Mouse (Mus musculus) MEL (cell line): ENCODE measurements around the gene Traf3. TPM values are rescaled to one million over a fixed set of nuclear protein-coding genes. Genes with fewer than 3 reads are reported as not detected.

Experiments
- DNase-seq: peaks from one replicate; pipeline ENCODE4 v3.0.0; 2011; ENCODE audit warnings: low read depth, low spot score
- H3K27ac ChIP-seq: 2 replicates; pipeline ENCODE4 v1.5.1; 2012; ENCODE audit warnings: low read depth, mild to moderate bottlenecking, control low read depth, low read length, moderate library complexity; ENCODE audit not compliant: control insufficient read depth
- H3K27me3 ChIP-seq, 2 experiments: fragments of 150-350 bp in 1 of 2; sonication (generic) in 1 of 2; 2 replicates each; pipeline ENCODE4 v1.6.1; 2012; ENCODE audit warnings: low read length in 2 of 2, mild to moderate bottlenecking in 2 of 2, improper control_type of control experiment in 1 of 2, moderate library complexity in 1 of 2; ENCODE audit not compliant: insufficient read depth in 2 of 2, control insufficient read depth in 1 of 2
- H3K36me3 ChIP-seq, 2 experiments: 2 replicates each; pipeline ENCODE4 v1.6.1; 2012 to 2014; ENCODE audit warnings: low read length in 2 of 2, improper control_type of control experiment in 1 of 2, inconsistent platforms in 1 of 2, mild to moderate bottlenecking in 1 of 2; ENCODE audit not compliant: insufficient read depth in 2 of 2, control insufficient read depth in 1 of 2
- H3K4me1 ChIP-seq, 2 experiments: fragments of 150-350 bp in 1 of 2; sonication (generic) in 1 of 2; 2 replicates each; pipeline ENCODE4 v1.6.1; 2012; ENCODE audit warnings: low read length in 2 of 2, improper control_type of control experiment in 1 of 2, mild to moderate bottlenecking in 1 of 2; ENCODE audit not compliant: insufficient read depth in 2 of 2, control insufficient read depth in 1 of 2
- H3K4me3 ChIP-seq, 2 experiments: fragments of 150-350 bp in 1 of 2; sonication (generic) in 1 of 2; 2 replicates each; pipeline ENCODE4 v1.5.1; 2012; ENCODE audit warnings: low read depth in 2 of 2, low read length in 2 of 2, mild to moderate bottlenecking in 2 of 2, moderate library complexity in 2 of 2, control low read depth in 1 of 2, improper control_type of control experiment in 1 of 2; ENCODE audit not compliant: control insufficient read depth in 1 of 2, insufficient read depth in 1 of 2
- H3K79me2 ChIP-seq: 2 replicates; pipeline ENCODE4 v1.6.1; 2012; ENCODE audit warnings: mild to moderate bottlenecking, low read length, moderate library complexity; ENCODE audit not compliant: control insufficient read depth, poor library complexity, insufficient read depth
- H3K9ac ChIP-seq: 2 replicates; pipeline ENCODE4 v1.6.1; 2012; ENCODE audit warnings: low read depth, mild to moderate bottlenecking, control low read depth, low read length, moderate library complexity; ENCODE audit not compliant: control insufficient read depth, poor library complexity, severe bottlenecking
- H3K9me3 ChIP-seq: fragments of 150-350 bp; sonication (generic); replicated peaks from 2 replicates; pipeline ENCODE4 v1.6.1; 2012; ENCODE audit warnings: mild to moderate bottlenecking, low read length, improper control_type of control experiment, moderate library complexity; ENCODE audit not compliant: insufficient read depth
- BHLHE40 ChIP-seq: IDR thresholded peaks from 2 replicates; pipeline ENCODE4 v1.6.1; 2012; ENCODE audit warnings: low read depth, mild to moderate bottlenecking, inconsistent platforms, low read length, improper control_type of control experiment, borderline replicate concordance
- CHD1 ChIP-seq: IDR thresholded peaks from 2 replicates; pipeline ENCODE4 v1.6.1; 2012; ENCODE audit warnings: low read depth, mild to moderate bottlenecking, inconsistent platforms, low read length, improper control_type of control experiment
- CHD2 ChIP-seq: IDR thresholded peaks from 2 replicates; pipeline ENCODE4 v1.6.1; 2011; ENCODE audit warnings: low read length, improper control_type of control experiment
- CTCF ChIP-seq, 3 experiments: IDR thresholded peaks in 2 of 3; conservative IDR thresholded peaks in 1 of 3; 2 replicates each; pipeline ENCODE4 v1.5.1; 2011 to 2012; ENCODE audit warnings: low read length in 3 of 3, low read depth in 2 of 3, mild to moderate bottlenecking in 2 of 3, improper control_type of control experiment in 1 of 3, inconsistent platforms in 1 of 3, mixed read lengths in 1 of 3, moderate library complexity in 1 of 3; ENCODE audit not compliant: control insufficient read depth in 1 of 3, insufficient read depth in 1 of 3, poor library complexity in 1 of 3, severe bottlenecking in 1 of 3
- E2F4 ChIP-seq: IDR thresholded peaks from 2 replicates; pipeline ENCODE4 v1.6.1; 2011; ENCODE audit warnings: low read depth, low read length, improper control_type of control experiment, borderline replicate concordance
- ETS1 ChIP-seq: IDR thresholded peaks from 2 replicates; pipeline ENCODE4 v1.6.1; 2012; ENCODE audit warnings: low read depth, mild to moderate bottlenecking, inconsistent platforms, low read length, improper control_type of control experiment, moderate library complexity
- GABPA ChIP-seq: IDR thresholded peaks from 2 replicates; pipeline ENCODE4 v1.6.1; 2012; ENCODE audit warnings: low read depth, mild to moderate bottlenecking, inconsistent platforms, low read length, improper control_type of control experiment, moderate library complexity
- HCFC1 ChIP-seq: IDR thresholded peaks from 2 replicates; pipeline ENCODE4 v1.6.1; 2012; ENCODE audit warnings: low read depth, mild to moderate bottlenecking, inconsistent platforms, low read length, improper control_type of control experiment, moderate library complexity
- JUND ChIP-seq: IDR thresholded peaks from 2 replicates; pipeline ENCODE4 v1.6.1; 2011; ENCODE audit warnings: low read depth, mild to moderate bottlenecking, improper control_type of control experiment, low read length
- MAX ChIP-seq: IDR thresholded peaks from 2 replicates; pipeline ENCODE4 v1.6.1; 2011; ENCODE audit warnings: low read length, improper control_type of control experiment
- MAZ ChIP-seq: IDR thresholded peaks from 2 replicates; pipeline ENCODE4 v1.6.1; 2012; ENCODE audit warnings: low read depth, mild to moderate bottlenecking, inconsistent platforms, low read length, improper control_type of control experiment
- MEF2A ChIP-seq: IDR thresholded peaks from 2 replicates; pipeline ENCODE4 v1.6.1; 2014; ENCODE audit warnings: low read depth, mild to moderate bottlenecking, inconsistent platforms, low read length, improper control_type of control experiment; ENCODE audit not compliant: poor library complexity, insufficient replicate concordance, severe bottlenecking; ENCODE audit errors: extremely low read depth
- MYB ChIP-seq: IDR thresholded peaks from 2 replicates; pipeline ENCODE4 v1.6.1; 2011; ENCODE audit warnings: mild to moderate bottlenecking, low read depth, low read length, improper control_type of control experiment
- MYC ChIP-seq: IDR thresholded peaks from 2 replicates; pipeline ENCODE4 v1.6.1; 2011; ENCODE audit warnings: low read depth, mild to moderate bottlenecking, low read length, improper control_type of control experiment, moderate library complexity
- NELFE ChIP-seq: IDR thresholded peaks from 2 replicates; pipeline ENCODE4 v1.6.1; 2011; ENCODE audit warnings: low read depth, low read length, improper control_type of control experiment
- NRF1 ChIP-seq: IDR thresholded peaks from 2 replicates; pipeline ENCODE4 v1.6.1; 2014; ENCODE audit warnings: low read depth, mild to moderate bottlenecking, inconsistent platforms, low read length, improper control_type of control experiment, moderate library complexity; ENCODE audit not compliant: poor library complexity, insufficient read depth, severe bottlenecking
- POLR2A ChIP-seq, 2 experiments: IDR thresholded peaks; 2 replicates each; pipeline ENCODE4 v1.6.1; 2011 to 2012; ENCODE audit warnings: low read length in 2 of 2, mild to moderate bottlenecking in 2 of 2, control low read depth in 1 of 2, improper control_type of control experiment in 1 of 2, low read depth in 1 of 2, moderate library complexity in 1 of 2; ENCODE audit not compliant: control insufficient read depth in 1 of 2, insufficient read depth in 1 of 2, poor library complexity in 1 of 2
- RAD21 ChIP-seq: IDR thresholded peaks from 2 replicates; pipeline ENCODE4 v1.6.1; 2011; ENCODE audit warnings: mild to moderate bottlenecking, low read depth, low read length, improper control_type of control experiment
- RCOR1 ChIP-seq: IDR thresholded peaks from 2 replicates; pipeline ENCODE4 v1.6.1; 2012; ENCODE audit warnings: low read depth, mild to moderate bottlenecking, inconsistent platforms, low read length, improper control_type of control experiment
- SIN3A ChIP-seq: IDR thresholded peaks from 2 replicates; pipeline ENCODE4 v1.6.1; 2012; ENCODE audit warnings: low read length, improper control_type of control experiment, inconsistent platforms
- TAL1 ChIP-seq: IDR thresholded peaks from 2 replicates; pipeline ENCODE4 v1.6.1; 2012; ENCODE audit warnings: mild to moderate bottlenecking, inconsistent platforms, low read length, moderate library complexity, mixed read lengths
- TCF12 ChIP-seq: IDR thresholded peaks from 2 replicates; pipeline ENCODE4 v1.6.1; 2014; ENCODE audit warnings: low read depth, mild to moderate bottlenecking, inconsistent platforms, low read length, improper control_type of control experiment, moderate library complexity
- USF1 ChIP-seq: IDR thresholded peaks from 2 replicates; pipeline ENCODE4 v1.6.1; 2014; ENCODE audit warnings: low read depth, mild to moderate bottlenecking, inconsistent platforms, low read length, improper control_type of control experiment, moderate library complexity
- USF2 ChIP-seq, 2 experiments: IDR thresholded peaks; 2 replicates each; pipeline ENCODE4 v1.6.1; 2011 to 2012; ENCODE audit warnings: improper control_type of control experiment in 2 of 2, low read length in 2 of 2, borderline replicate concordance in 1 of 2, inconsistent platforms in 1 of 2, low read depth in 1 of 2, mild to moderate bottlenecking in 1 of 2; ENCODE audit not compliant: insufficient read depth in 1 of 2
- ZC3H11A ChIP-seq: IDR thresholded peaks from 2 replicates; pipeline ENCODE4 v1.6.1; 2012; ENCODE audit warnings: low read depth, mild to moderate bottlenecking, inconsistent platforms, low read length, improper control_type of control experiment
- polyA plus RNA-seq, 2 experiments: library from polyadenylated mRNA; stranded (reverse) in 1 of 2; unstranded in 1 of 2; fragments of >175 nt in 1 of 2; fragments of >200 nt in 1 of 2; gene quantifications; 2 replicates each; pipeline versions ENCODE4 v1.2.1 to v1.2.4; 2012; ENCODE audit warnings: low replicate concordance in 2 of 2, low read depth in 1 of 2; ENCODE audit not compliant: insufficient read length in 2 of 2, insufficient read depth in 1 of 2, missing spikeins in 1 of 2
- total RNA-seq: library from RNA; depleted of rRNA; stranded (reverse); fragments of 300-350 nt; gene quantifications from 2 replicates; pipeline ENCODE4 v1.2.3, GENCODE M21; 2012

Gene Traf3
- total and polyA plus RNA-seq, 3 experiments, result 21.1 to 40.7 TPM; not detected in 1

- Histone ChIP-seq H3K27me3 (no peaks in the 10 kb centered on the region), H3K9me3 (no peaks in the 10 kb centered on the region), H3K79me2 (peaks cover 6% of the 10 kb centered on the region), H3K9ac (no peak overlapping the region), H3K4me1 (no peaks in the 10 kb centered on the region), H3K27ac (no peak overlapping the region), H3K4me3 (no peak overlapping the region), H3K36me3 (peaks cover 0 to 5% of the 10 kb centered on the region in 2 experiments; a peak in 1 of 4 replicates)
- TF ChIP-seq USF1 (no peak), CTCF (IDR thresholded peaks at IDR 0.05 in 2 of 3, conservative IDR thresholded peaks at IDR 0.05 in 1 of 3; ENCODE audit: control insufficient read depth in 1 of 3, insufficient read depth in 1 of 3, low read depth in 2 of 3, low read length in 3 of 3, poor library complexity in 1 of 3, severe bottlenecking in 1 of 3) (no peak), ZC3H11A (no peak), E2F4 (no peak), TAL1 (no peak), MYC (no peak), JUND (no peak), NRF1 (no peak)
- no peak for DNase-seq
Observed at GRCm38 (mm10) chr12:111190891-111191290, 24.7 kb downstream of the Traf3 start.

- Histone ChIP-seq H3K27ac (no peak overlapping the region), H3K9ac (no peak overlapping the region), H3K4me3 (no peak overlapping the region), H3K27me3 (no peaks in the 10 kb centered on the region), H3K79me2 (peaks cover 12% of the 10 kb centered on the region), H3K4me1 (no peaks in the 10 kb centered on the region)
- TF ChIP-seq USF2 (IDR thresholded peaks at IDR 0.05; ENCODE audit: borderline replicate concordance in 1 of 2, insufficient read depth in 1 of 2, low read depth in 1 of 2, low read length in 2 of 2), result no peak
- TF ChIP-seq, all 39 proteins: peak for 0
- no peak for DNase-seq
- Histone ChIP-seq H3K36me3 (peaks cover 0 to 10% of the 10 kb centered on the region in 2 experiments; a peak in 2 of 4 replicates), H3K9me3 (no peaks in the 10 kb centered on the region)
Observed at GRCm38 (mm10) chr12:111192777-111193176, 26.6 kb downstream of the Traf3 start.

- Histone ChIP-seq H3K27me3 (no peaks in the 10 kb centered on the region), H3K79me2 (peaks cover 12% of the 10 kb centered on the region), H3K36me3 (peaks cover 0 to 11% of the 10 kb centered on the region in 2 experiments; a peak in 2 of 4 replicates), H3K9ac (no peak overlapping the region), H3K4me3 (no peak overlapping the region), H3K4me1 (no peaks in the 10 kb centered on the region), H3K27ac (no peak overlapping the region)
- TF ChIP-seq MAZ (no peak), TCF12 (no peak), MEF2A (no peak), CHD1 (no peak), MAX (no peak), USF1 (no peak), SIN3A (no peak), HCFC1 (no peak), NRF1 (no peak), BHLHE40 (no peak), GABPA (no peak), POLR2A (IDR thresholded peaks at IDR 0.05; ENCODE audit: control insufficient read depth in 1 of 2, insufficient read depth in 1 of 2, low read depth in 1 of 2, low read length in 2 of 2, poor library complexity in 1 of 2) (no peak), RAD21 (no peak), ETS1 (no peak), E2F4 (no peak), NELFE (no peak), MYB (no peak), CHD2 (no peak), RCOR1 (no peak), CTCF (IDR thresholded peaks at IDR 0.05 in 2 of 3, conservative IDR thresholded peaks at IDR 0.05 in 1 of 3; ENCODE audit: control insufficient read depth in 1 of 3, insufficient read depth in 1 of 3, low read depth in 2 of 3, low read length in 3 of 3, poor library complexity in 1 of 3, severe bottlenecking in 1 of 3) (no peak)
- TF ChIP-seq, all 39 proteins: peak for 0
- H3K9me3 ChIP-seq, result no peaks in the 10 kb centered on the region
- DNase-seq, result no peak
Observed at GRCm38 (mm10) chr12:111193331-111193730, 27.2 kb downstream of the Traf3 start.
